Mouse (Mus musculus): ENCODE measurements around the gene Ccdc85b. TPM values are rescaled to one million over a fixed set of nuclear protein-coding genes. Genes with fewer than 3 reads are reported as not detected.

The Ccdc85b gene
- polyA plus RNA-seq, 1 experiment from 2014 or later: 12.9 TPM

DNA sequence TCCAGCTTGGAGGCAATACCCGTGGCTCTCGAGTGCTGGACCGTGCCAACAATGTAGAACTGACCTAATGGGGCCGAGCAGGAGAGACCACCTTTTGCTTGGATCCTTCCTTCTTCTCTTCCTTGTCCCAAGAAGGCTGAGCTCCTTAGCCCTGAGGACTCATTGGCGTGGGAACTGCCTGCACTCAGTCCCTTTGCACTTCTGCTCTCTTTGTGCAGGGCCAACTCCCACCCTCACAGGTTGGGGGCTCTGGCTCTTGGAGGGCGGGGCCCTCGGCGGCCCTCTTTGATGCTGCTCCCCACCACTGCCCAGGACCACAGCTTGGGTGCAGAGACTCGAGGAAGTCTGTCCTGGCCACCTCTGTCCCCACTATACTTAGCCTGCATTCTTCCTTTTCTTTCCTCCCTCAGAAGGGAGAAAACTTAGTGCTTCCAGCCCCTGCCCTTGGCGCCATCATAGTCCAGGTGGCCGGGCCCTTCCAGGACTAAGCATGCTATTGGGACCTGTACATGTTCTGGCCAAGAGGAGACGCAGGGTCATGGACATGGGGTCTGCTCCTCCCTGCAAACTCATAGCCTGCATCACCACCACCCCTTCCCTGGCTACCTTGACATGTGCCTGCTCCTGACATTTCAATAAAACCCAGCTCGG, 30.9 kb downstream of the Ccdc85b start:
- no peak overlapping the region for H3K27ac ChIP-seq
- H3K27me3 ChIP-seq (replicated peaks): no peaks in the 10 kb centered on the region
- H3K4me2 ChIP-seq (replicated peaks): peak overlapping the region; percentile 73
- 0 out of 2 replicates have a peak overlapping the region, but pooled peaks have one; percentile 1 for H3K9ac ChIP-seq
- ATAC-seq (ENCODE audit: low FRiP score, low read depth): no peak
- 94% methylated on average over 13 of the region's 13 CpGs for WGBS
- peaks cover 29% of the 10 kb centered on the region for H3K4me1 ChIP-seq
- H3K4me3 ChIP-seq: no peak overlapping the region
- H3K9me3 ChIP-seq: no peaks in the 10 kb centered on the region
- peaks cover 26% of the 10 kb centered on the region for H3K36me3 ChIP-seq

DNA sequence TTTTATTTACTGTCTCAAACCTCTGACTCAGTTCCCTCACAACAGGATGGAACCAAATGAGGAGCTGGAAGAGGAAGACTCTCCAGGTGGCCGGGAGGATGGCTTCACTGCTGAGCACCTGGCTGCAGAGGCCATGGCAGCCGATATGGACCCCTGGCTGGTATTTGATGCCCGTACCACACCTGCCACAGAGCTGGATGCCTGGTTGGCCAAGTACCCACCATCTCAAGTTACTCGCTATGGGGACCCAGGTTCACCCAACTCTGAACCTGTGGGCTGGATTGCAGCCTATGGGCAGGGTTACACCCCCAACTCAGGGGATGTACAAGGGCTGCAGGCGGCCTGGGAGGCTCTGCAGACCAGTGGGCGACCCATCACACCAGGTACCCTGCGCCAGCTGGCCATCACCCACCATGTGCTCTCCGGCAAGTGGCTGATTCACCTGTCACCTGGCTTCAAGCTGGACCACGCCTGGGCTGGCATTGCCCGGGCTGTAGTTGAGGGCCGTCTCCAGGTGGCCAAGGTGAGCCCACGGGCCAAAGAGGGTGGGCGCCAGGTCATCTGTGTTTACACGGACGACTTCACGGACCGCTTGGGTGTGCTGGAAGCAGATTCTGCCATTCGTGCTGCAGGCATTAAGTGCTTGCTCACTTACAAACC, 31.7 kb downstream of the Ccdc85b start:
- peak overlapping the region; percentile 73 for H3K4me2 ChIP-seq (replicated peaks)
- H3K9ac ChIP-seq: peak overlapping the region; percentile 87
- no peak for ATAC-seq (ENCODE audit: low FRiP score, low read depth)
- no peaks in the 10 kb centered on the region for H3K9me3 ChIP-seq
- peak overlapping the region; percentile 82 for H3K4me3 ChIP-seq
- H3K27me3 ChIP-seq (replicated peaks): no peaks in the 10 kb centered on the region
- WGBS: 94% methylated on average over 18 of the region's 18 CpGs
- H3K4me1 ChIP-seq: peaks cover 29% of the 10 kb centered on the region
- no peak overlapping the region for H3K27ac ChIP-seq
- peaks cover 28% of the 10 kb centered on the region for H3K36me3 ChIP-seq

DNA sequence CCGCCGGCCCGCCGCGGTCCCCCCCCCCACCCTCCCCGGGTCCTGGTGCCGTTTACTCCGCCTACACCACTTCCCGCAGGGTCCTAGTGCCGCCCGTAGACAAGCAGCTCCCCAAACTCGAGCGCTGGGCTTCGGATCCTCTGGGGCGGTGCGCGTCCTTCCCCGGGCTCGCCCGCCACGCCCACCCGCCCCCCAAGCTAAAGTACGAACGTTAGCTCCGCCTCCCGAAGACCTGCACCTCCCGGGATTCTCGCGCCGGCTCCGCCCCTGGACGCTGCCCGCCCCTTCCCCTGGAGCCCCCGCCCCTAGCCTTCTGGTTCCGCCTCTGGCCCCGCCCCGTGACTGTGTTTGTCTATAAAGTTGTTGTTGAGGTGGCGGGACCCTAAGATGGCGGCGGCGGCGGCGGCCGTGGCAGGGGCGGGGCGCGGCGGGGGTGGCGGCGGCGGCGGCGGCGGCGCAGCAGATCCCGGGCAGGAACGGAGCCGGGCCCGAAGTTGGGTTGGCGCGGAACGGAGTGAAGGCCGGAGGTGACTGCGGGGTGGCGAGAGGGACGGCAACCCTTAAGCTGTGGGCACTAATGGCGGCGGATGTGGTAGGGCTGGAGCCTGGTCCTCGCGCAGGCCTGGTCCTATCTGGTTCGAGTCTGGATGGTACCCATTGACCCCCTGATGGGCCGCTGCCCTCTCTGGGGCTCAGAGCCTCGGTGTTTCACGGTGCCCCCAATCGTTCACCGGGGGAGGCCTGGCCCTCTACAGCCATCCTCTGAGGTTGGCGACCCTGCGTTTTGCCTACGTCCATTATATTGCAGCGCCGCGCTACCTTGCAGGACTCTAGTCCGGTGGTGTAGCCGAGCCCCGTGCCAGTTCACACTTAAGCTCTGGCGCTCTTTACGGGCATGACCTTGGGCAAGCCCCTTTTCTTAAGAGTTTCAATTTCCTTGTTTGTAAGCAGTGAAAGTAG, 32.6 kb downstream of the Ccdc85b start, which contains the start of the genes Drap1 and AI837181:
TSS of gene Drap1 (minus strand) at position 198 of the 960 bp plus-strand sequence.
TSS of gene AI837181 (plus strand) at position 363 of the 960 bp plus-strand sequence.
- Histone ChIP-seq H3K27me3 (replicated peaks) (no peaks in the 10 kb centered on the region), H3K27ac (peak within 1 kb of the TSS; percentile 81), H3K36me3 (peaks cover 36% of the 10 kb centered on the region), H3K4me1 (peaks cover 29% of the 10 kb centered on the region), H3K9ac (peak within 1 kb of the TSS; percentile 87), H3K4me2 (replicated peaks) (peak within 1 kb of the TSS; percentile 90), H3K4me3 (peak within 1 kb of the TSS; percentile 82), H3K9me3 (no peaks in the 10 kb centered on the region)
- under 1% methylated on average over 84 of the region's 87 CpGs for WGBS
- peak; percentile 89 for ATAC-seq (ENCODE audit: low FRiP score, low read depth)

DNA sequence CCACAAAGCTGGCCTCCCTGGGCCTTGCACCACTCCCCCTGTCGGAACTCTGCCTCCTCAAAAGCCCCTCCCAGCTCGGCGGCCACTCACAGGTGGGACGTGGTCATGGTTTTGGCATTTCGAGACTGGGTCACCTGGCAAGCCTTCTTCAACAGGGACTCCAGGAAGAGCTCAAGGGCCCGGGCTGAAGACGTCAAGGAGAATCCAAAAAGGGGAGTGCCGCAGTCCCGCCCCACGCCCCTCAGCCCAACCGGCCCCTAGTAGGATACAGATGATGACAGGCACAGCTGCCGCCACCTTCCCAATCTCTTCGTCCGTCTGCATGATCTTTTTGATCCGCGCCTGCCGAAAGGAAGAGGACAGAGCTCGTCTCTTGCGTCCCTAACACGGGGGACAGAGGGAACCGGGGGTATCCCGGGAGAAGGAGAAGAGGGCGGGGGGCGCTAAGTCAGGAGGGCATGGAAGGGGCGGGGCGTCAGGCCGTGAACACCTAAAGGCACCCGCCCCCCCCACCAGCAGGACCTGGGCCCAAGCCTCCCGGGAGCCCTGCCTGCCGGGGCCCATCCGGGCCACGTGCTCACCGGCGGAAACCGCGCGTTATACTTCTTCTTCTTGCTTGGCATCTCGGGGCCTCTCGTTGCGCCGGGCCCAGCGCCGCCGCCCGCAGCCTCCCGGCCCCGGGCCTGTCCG, 33.5 kb downstream of the Ccdc85b start:
- peaks cover 43% of the 10 kb centered on the region for H3K36me3 ChIP-seq
- H3K9ac ChIP-seq: peak overlapping the region; percentile 87
- H3K9me3 ChIP-seq: no peaks in the 10 kb centered on the region
- no peaks in the 10 kb centered on the region for H3K27me3 ChIP-seq (replicated peaks)
- ATAC-seq (ENCODE audit: low FRiP score, low read depth): peak; percentile 48
- peak overlapping the region; percentile 90 for H3K4me2 ChIP-seq (replicated peaks)
- H3K4me3 ChIP-seq: peak overlapping the region; percentile 82
- peak overlapping the region; percentile 81 for H3K27ac ChIP-seq
- under 1% methylated on average over 42 of the region's 48 CpGs for WGBS
- H3K4me1 ChIP-seq: peaks cover 29% of the 10 kb centered on the region

DNA sequence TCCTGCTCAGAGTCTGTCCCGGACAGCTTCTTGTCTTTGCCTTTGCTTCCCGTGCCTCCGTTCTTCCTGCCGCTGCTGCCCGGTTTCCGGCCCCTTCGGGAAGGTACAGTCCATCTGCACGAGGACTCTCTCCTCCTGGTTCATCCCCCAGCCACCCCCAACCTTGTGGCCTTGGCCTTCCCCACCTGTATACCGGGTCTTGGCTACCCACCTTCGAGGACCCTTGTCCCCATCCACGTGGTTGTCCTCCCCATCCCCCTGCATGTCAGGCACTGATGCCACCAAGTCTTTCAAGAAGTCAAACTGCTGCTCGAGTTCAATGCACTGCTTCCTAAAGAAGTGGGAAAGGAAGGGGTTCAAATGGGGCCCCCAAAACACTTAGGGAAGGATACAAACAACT, 34.1 kb downstream of the Ccdc85b start:
- no peaks in the 10 kb centered on the region for H3K9me3 ChIP-seq
- H3K4me1 ChIP-seq: peaks cover 29% of the 10 kb centered on the region
- no peak overlapping the region for H3K27ac ChIP-seq
- peak overlapping the region; percentile 87 for H3K9ac ChIP-seq
- H3K27me3 ChIP-seq (replicated peaks): no peaks in the 10 kb centered on the region
- 77% methylated on average over 12 of the region's 12 CpGs for WGBS
- peak overlapping the region; percentile 82 for H3K4me3 ChIP-seq
- H3K36me3 ChIP-seq: peaks cover 43% of the 10 kb centered on the region
- ATAC-seq (ENCODE audit: low FRiP score, low read depth): no peak
- H3K4me2 ChIP-seq (replicated peaks): peak overlapping the region; percentile 90

DNA sequence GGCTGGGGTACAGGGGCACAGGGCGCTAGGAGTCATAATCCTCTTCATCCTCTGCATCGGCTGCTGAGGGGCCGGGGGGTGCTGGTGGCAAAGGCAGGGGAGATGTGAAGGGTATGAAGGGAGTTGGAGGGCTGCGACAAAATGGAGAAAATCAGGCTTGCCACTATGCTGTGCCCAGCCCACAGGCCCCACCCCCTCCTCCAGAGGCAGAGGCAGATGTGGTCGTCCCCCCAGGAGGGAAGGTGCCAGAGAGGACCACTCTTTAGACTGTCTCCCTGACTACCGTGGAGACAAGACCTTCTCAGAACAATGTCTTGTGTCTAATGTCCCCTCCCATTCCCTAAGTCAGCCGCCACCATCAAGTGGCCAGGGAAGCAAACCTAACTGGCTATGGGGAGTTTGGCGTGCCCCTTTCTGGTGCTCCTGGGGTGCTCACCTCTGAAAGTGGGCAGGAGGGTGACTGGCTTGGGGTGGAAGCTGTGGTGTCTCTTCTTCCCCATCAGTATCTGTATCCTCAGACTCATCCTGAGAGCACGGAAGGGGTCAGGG, 34.7 kb downstream of the Ccdc85b start:
- peak overlapping the region; percentile 90 for H3K4me2 ChIP-seq (replicated peaks)
- no peak overlapping the region for H3K27ac ChIP-seq
- H3K4me1 ChIP-seq: peaks cover 29% of the 10 kb centered on the region
- peaks cover 48% of the 10 kb centered on the region for H3K36me3 ChIP-seq
- no peak for ATAC-seq (ENCODE audit: low FRiP score, low read depth)
- no peaks in the 10 kb centered on the region for H3K27me3 ChIP-seq (replicated peaks)
- H3K4me3 ChIP-seq: no peak overlapping the region
- no peaks in the 10 kb centered on the region for H3K9me3 ChIP-seq
- 71% methylated on average over 9 of the region's 9 CpGs for WGBS
- peak overlapping the region; percentile 0; the same call in 1 of the 2 replicates for H3K9ac ChIP-seq

DNA sequence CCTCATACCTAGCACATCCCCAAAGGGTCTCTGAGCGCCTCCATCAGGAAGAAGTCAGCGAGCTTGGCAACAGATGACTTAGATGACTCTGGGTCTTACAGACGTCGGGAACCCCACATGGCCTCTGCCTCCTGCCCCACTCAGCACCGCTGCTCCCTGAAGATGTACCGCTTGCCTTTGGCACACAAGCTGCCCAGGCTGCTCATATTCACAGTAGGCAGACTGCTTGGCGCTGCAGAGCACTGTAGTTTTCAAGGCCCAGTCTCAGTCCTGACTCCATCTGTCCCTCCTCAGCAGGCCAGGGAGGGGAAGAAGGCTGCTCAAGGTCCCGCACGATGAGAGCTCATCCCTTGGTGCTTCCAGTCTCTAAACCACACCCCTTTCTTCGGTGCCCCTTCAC, 35.4 kb downstream of the Ccdc85b start:
- Histone ChIP-seq H3K9ac (no peak overlapping the region), H3K4me2 (replicated peaks) (no peak overlapping the region), H3K9me3 (no peaks in the 10 kb centered on the region), H3K4me1 (peaks cover 29% of the 10 kb centered on the region), H3K27ac (no peak overlapping the region), H3K27me3 (replicated peaks) (no peaks in the 10 kb centered on the region), H3K4me3 (no peak overlapping the region), H3K36me3 (peaks cover 50% of the 10 kb centered on the region)
- ATAC-seq (ENCODE audit: low FRiP score, low read depth): no peak
- 89% methylated on average over 10 of the region's 10 CpGs for WGBS

DNA sequence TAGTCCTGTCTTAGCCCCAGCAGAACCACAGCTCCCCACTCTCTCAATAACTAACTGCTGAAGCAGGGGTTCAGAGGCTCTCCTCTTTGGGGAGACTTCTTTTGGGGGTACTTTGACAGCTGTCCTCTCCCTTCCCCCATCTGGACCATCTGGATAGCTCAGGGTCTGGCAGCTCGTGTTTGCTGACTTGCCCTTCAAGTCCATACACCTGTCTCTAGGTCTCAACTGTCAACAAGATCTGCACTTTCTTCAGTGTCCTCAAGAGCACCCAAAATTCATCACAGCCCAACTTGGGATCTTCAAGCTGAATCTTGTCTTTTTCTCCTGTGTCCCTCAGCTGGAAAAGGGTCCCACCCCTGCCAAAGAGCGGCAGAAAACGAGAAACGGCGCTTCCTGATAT, 35.9 kb downstream of the Ccdc85b start:
- no peak for ATAC-seq (ENCODE audit: low FRiP score, low read depth)
- no peak overlapping the region for H3K4me3 ChIP-seq

DNA sequence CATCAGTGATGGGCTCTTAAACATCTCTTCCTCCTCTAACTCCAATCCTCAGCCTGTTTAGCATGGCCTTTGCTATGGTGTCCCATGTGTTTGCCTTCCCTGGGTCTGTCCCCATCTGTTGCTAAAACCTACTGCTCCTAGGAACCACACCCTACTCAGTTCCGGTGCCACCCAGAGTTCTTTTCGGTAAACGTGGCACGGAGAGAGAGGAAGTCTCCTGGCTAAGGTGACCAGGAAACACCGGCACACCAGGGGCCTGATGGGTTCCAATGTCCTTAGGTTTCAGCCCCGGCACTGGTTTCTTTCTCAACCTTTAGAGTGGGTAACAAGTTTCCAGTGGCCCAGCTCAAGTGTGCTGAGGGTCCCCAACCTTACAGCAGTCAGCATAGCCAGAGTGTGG, 37.1 kb downstream of the Ccdc85b start:
- H3K9ac ChIP-seq: no peak overlapping the region
- H3K4me3 ChIP-seq: no peak overlapping the region
- peaks cover 36% of the 10 kb centered on the region; the same call in 1 of the 2 replicates for H3K36me3 ChIP-seq
- no peaks in the 10 kb centered on the region for H3K9me3 ChIP-seq
- no peak for ATAC-seq (ENCODE audit: low FRiP score, low read depth)
- no peak overlapping the region for H3K27ac ChIP-seq
- 93% methylated on average over 6 of the region's 6 CpGs for WGBS
- H3K4me1 ChIP-seq: peaks cover 14% of the 10 kb centered on the region
- no peak overlapping the region for H3K4me2 ChIP-seq (replicated peaks)
- H3K27me3 ChIP-seq (replicated peaks): no peaks in the 10 kb centered on the region

More for the DNA sequence above, 35.9 kb downstream of the Ccdc85b start:
- no peak overlapping the region for H3K4me2 ChIP-seq (replicated peaks)
- H3K9me3 ChIP-seq: no peaks in the 10 kb centered on the region
- no peak overlapping the region for H3K9ac ChIP-seq
- H3K36me3 ChIP-seq: peaks cover 45% of the 10 kb centered on the region
- WGBS: 86% methylated on average over 5 of the region's 5 CpGs
- no peak overlapping the region for H3K27ac ChIP-seq
- H3K4me1 ChIP-seq: peaks cover 26% of the 10 kb centered on the region
- no peaks in the 10 kb centered on the region for H3K27me3 ChIP-seq (replicated peaks)

DNA sequence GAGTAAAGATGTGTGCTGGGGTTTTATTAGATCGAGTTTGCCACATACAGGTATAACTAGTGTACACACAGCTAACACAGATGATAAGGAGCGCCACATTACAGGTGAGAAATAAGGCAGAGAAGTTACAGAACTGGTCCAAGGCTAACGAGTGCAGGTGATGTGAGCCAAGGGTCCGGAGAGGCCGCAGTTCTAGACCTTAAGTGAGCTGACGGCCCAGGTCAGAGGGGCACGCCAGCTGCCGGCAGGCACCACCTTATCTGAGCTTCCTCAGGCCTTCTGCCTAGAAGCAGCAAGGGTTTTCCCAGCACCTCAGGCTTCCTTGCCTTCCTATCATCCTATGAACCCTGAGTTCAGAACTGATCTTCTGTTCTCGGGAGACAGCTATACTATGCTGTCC, 38.1 kb downstream of the Ccdc85b start:
- Histone ChIP-seq H3K4me2 (replicated peaks) (no peak overlapping the region), H3K36me3 (peaks cover 36% of the 10 kb centered on the region; the same call in 1 of the 2 replicates), H3K4me1 (peaks cover 14% of the 10 kb centered on the region), H3K27ac (no peak overlapping the region), H3K27me3 (replicated peaks) (no peaks in the 10 kb centered on the region), H3K4me3 (no peak overlapping the region), H3K9me3 (no peaks in the 10 kb centered on the region), H3K9ac (no peak overlapping the region)
- ATAC-seq (ENCODE audit: low FRiP score, low read depth): no peak
- WGBS: 93% methylated on average over 9 of the region's 9 CpGs

DNA sequence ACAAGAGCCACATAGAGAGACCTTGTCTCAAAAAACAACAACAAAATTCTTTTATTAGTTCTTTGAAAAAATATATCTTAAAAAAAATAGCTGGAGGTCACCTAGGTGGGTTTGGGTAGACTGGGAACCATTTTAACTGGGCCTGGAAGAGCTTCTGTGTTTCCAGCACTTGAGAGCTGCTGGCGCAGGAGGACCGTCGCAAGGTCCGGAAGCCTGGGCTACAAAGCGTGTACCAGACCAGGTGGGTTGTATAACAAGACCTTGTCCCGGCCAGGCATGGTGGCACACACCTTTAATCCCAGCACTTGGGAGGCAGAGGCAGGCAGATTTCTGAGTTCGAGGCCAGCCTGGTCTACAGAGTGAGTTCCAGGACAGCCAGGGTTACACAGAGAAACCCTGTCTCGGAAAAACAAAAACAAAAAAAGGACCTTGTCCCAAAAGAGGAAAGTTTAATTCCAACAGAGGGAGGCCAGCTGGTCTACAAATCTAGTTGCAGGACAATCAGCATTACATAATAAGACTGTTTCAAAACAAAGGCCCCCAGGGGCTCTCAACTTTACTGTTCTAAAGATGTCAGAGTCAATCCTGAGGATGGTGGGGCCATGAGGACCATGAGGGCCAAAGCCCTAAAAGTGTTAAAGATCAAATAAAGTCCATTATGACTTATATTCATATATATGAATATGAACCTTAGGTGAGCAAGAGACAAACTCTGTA, 38.8 kb downstream of the Ccdc85b start:
- Histone ChIP-seq H3K36me3 (peaks cover 36% of the 10 kb centered on the region; the same call in 1 of the 2 replicates), H3K27me3 (replicated peaks) (no peaks in the 10 kb centered on the region), H3K9me3 (no peaks in the 10 kb centered on the region), H3K4me3 (no peak overlapping the region), H3K4me1 (peaks cover 12% of the 10 kb centered on the region), H3K27ac (no peak overlapping the region), H3K9ac (no peak overlapping the region), H3K4me2 (replicated peaks) (no peak overlapping the region)
- 93% methylated on average over 8 of the region's 8 CpGs for WGBS
- no peak for ATAC-seq (ENCODE audit: low FRiP score, low read depth)

All from neural tube, embryonic 12.5 days (tissue).